Mouse (Mus musculus) spleen, adult 2 months (tissue): ENCODE measurements around the gene Capn13.

Experiments used
- CTCF ChIP-seq: fragments of 200-500 bp; IDR thresholded peaks from 2 replicates; pipeline ENCODE4 v1.5.1; 2011; ENCODE audit warnings: mild to moderate bottlenecking, inconsistent platforms; ENCODE audit not compliant: insufficient read depth, insufficient read length, insufficient replicate concordance; ENCODE audit errors: extremely low read depth
- POLR2A ChIP-seq: fragments of 200-500 bp; IDR thresholded peaks from 2 replicates; pipeline ENCODE4 v1.6.1; 2011; ENCODE audit warnings: low read depth, low read length, inconsistent platforms

GRCm38 (mm10) chr17:73401272-73401671, 606 bp upstream of the Capn13 start:
- TF ChIP-seq POLR2A = no peak
- TF ChIP-seq CTCF = no peak
